Mouse (Mus musculus) megakaryocyte progenitor cell, adult 5-6 weeks (primary cell): Measurements from ENCODE around the gene Gtdc1. TPM values are rescaled to one million over a fixed set of nuclear protein-coding genes. Genes with fewer than 3 reads are reported as not detected.

Experiments used
- ATAC-seq: replicated peaks from 2 replicates; pipeline ENCODE4 v1.8.0; 2016; ENCODE audit warnings: mild to moderate bottlenecking, moderate TSS enrichment, inconsistent platforms; ENCODE audit not compliant: poor library complexity
- total RNA-seq, 2 experiments: library from RNA; stranded (forward) in 1 of 2; stranded (reverse) in 1 of 2; fragments of 157-497, 149-512 nt in 1 of 2; fragments of 200-1000 nt in 1 of 2; gene quantifications; 2 replicates each; pipeline versions ENCODE4 v1.2.3 to v1.2.4; 2015 to 2017

Gene Gtdc1
- total RNA-seq, 2 experiments from 2014 or later, result 16.9 to 18.6 TPM

- no peak for ATAC-seq
These were observed 391.7 kb downstream of the Gtdc1 start for GRCm38 (mm10) chr2:44535760-44536159.

- no peak for ATAC-seq
These were observed 392.3 kb downstream of the Gtdc1 start for GRCm38 (mm10) chr2:44535136-44535675.

- peak; percentile 34 for ATAC-seq
These were observed 401.1 kb downstream of the Gtdc1 start for GRCm38 (mm10) chr2:44526110-44527032.

- no peak for ATAC-seq
These were observed 402.1 kb downstream of the Gtdc1 start for GRCm38 (mm10) chr2:44525187-44525919.

- ATAC-seq, result no peak
These were observed 408.2 kb downstream of the Gtdc1 start for GRCm38 (mm10) chr2:44519236-44519635.

- no peak for ATAC-seq
These were observed 409.4 kb downstream of the Gtdc1 start for GRCm38 (mm10) chr2:44518085-44518484.

Other genes starting within 250 kb of the Gtdc1 start
- gene Zeb2, start 189.7 kb upstream of the Gtdc1 start, total RNA-seq (2015), result 188 and 189 TPM in 2 replicates
- gene Zeb2, start 189.7 kb upstream of the Gtdc1 start, total RNA-seq (2017), result 138 and 151 TPM in 2 replicates